ENCODE assay signal across 23 mouse cellular contexts in genomic region chr7:143349287-143349686, GRCm38 (mm10).
DNase-seq lines count a peak whose midpoint lies in the region; ATAC-seq and TF ChIP-seq lines count a peak whose summit lies in the region.
"Had no signal": no experiment of that assay in that cellular context is flagged by ENCODE, and none has a peak within 500 bp of the region (broad histone marks: within the 10 kb centered on the region; RNA-seq: fewer than 3 reads in every experiment).

No protein-coding gene starts in this region.

- 31% methylated on average over 7 of the region's 7 CpGs for WGBS in heart, embryonic 11.5 days (ENCODE audit: insufficient replicate concordance)
- WGBS in heart, embryonic 14.5 days: 20% methylated on average over 7 of the region's 7 CpGs
- WGBS in heart, postnatal 0 days: 36% methylated on average over 7 of the region's 7 CpGs

- TF ChIP-seq EP300 in heart, postnatal 0 days (IDR thresholded peaks at IDR 0.05; ENCODE audit: low read depth): no peak

- ATAC-seq in heart, embryonic 11.5 days (replicated peaks; ENCODE audit: insufficient number of reproducible peaks, low FRiP score, low TSS enrichment): peak; percentile 14; the same call in 1 of the 2 replicates
- ATAC-seq in heart, embryonic 14.5 days (ENCODE audit: insufficient number of reproducible peaks, insufficient read depth, low FRiP score, low read depth): peak; percentile 36; the same call in 1 of the 2 replicates
- peak; percentile 32; the same call in 1 of the 2 replicates for ATAC-seq in heart, postnatal 0 days (ENCODE audit: insufficient read depth, low read depth)
- ATAC-seq: CD4-positive, CD25-positive, alpha-beta regulatory T cell, adult 4 months; forebrain, embryonic 14.5 days; forebrain, postnatal 0 days; intestine, postnatal 0 days had no signal

- H3K27me3 ChIP-seq in heart, embryonic 11.5 days (ENCODE audit: control insufficient read depth, insufficient read depth, low read length): no peaks in the 10 kb centered on the region
- H3K27me3 ChIP-seq in heart, embryonic 14.5 days (ENCODE audit: control insufficient read depth, insufficient read depth, low read length): 0 out of 2 replicates have a peak, but pooled peaks cover 3% of the 10 kb centered on the region
- no peaks in the 10 kb centered on the region for H3K27me3 ChIP-seq in heart, postnatal 0 days (ENCODE audit: control insufficient read depth, insufficient read depth, low read length)
- H3K27me3 ChIP-seq: embryonic facial prominence, embryonic 15.5 days; hindbrain, embryonic 15.5 days had no signal

- no peaks in the 10 kb centered on the region for H3K36me3 ChIP-seq in heart, embryonic 11.5 days (ENCODE audit: control insufficient read depth, insufficient read depth, low read length)
- no peaks in the 10 kb centered on the region for H3K36me3 ChIP-seq in heart, embryonic 14.5 days (ENCODE audit: control insufficient read depth, insufficient read depth, low read length)
- H3K36me3 ChIP-seq in heart, postnatal 0 days (replicated peaks; ENCODE audit: control insufficient read depth, insufficient read depth, low read length): no peaks in the 10 kb centered on the region
- H3K36me3 ChIP-seq: embryonic facial prominence, embryonic 12.5 days; embryonic facial prominence, embryonic 15.5 days; hindbrain, embryonic 12.5 days; hindbrain, embryonic 15.5 days had no signal

- H3K4me3 ChIP-seq in heart, embryonic 11.5 days (ENCODE audit: low read depth, low read length): no peak overlapping the region
- no peak overlapping the region for H3K4me3 ChIP-seq in heart, embryonic 14.5 days (ENCODE audit: control insufficient read depth in 1 of 2, insufficient read depth in 1 of 2, low read depth in 1 of 2, low read length in 2 of 2)
- H3K4me3 ChIP-seq in heart, postnatal 0 days (ENCODE audit: low read depth, low read length): no peak overlapping the region
- H3K4me3 ChIP-seq: embryonic facial prominence, embryonic 12.5 days; embryonic facial prominence, embryonic 15.5 days; gastrocnemius, adult 2 months; hindbrain, embryonic 12.5 days; hindbrain, embryonic 15.5 days had no signal

- H3K9ac ChIP-seq in heart, embryonic 11.5 days (ENCODE audit: low read depth, low read length): 0 out of 2 replicates have a peak overlapping the region, but pooled peaks have one; percentile 28
- no peak overlapping the region for H3K9ac ChIP-seq in heart, embryonic 14.5 days (ENCODE audit: low read length)
- H3K9ac ChIP-seq in heart, postnatal 0 days (replicated peaks; ENCODE audit: low read depth, low read length): no peak overlapping the region
- H3K9ac ChIP-seq: embryonic facial prominence, embryonic 12.5 days; embryonic facial prominence, embryonic 15.5 days; forebrain, postnatal 0 days; hindbrain, embryonic 12.5 days; hindbrain, embryonic 15.5 days had no signal

- H3K4me1 ChIP-seq in heart, embryonic 11.5 days (ENCODE audit: control insufficient read depth, insufficient read depth, low read length): peaks cover 24% of the 10 kb centered on the region
- H3K4me1 ChIP-seq in heart, embryonic 14.5 days (ENCODE audit: control insufficient read depth in 2 of 2, insufficient read depth in 2 of 2, low read length in 2 of 2): peaks cover 19 to 27% of the 10 kb centered on the region in 2 experiments
- H3K4me1 ChIP-seq in heart, postnatal 0 days (ENCODE audit: control insufficient read depth, insufficient read depth): peaks cover 17% of the 10 kb centered on the region
- H3K4me1 ChIP-seq: embryonic facial prominence, embryonic 12.5 days; hindbrain, embryonic 15.5 days had no signal

- H3K27ac ChIP-seq in heart, embryonic 11.5 days (ENCODE audit: low read depth, low read length): peak overlapping the region; percentile 78
- H3K27ac ChIP-seq in heart, embryonic 14.5 days (replicated peaks in 1 of 2; ENCODE audit: control insufficient read depth in 1 of 2, insufficient read depth in 1 of 2, low read depth in 2 of 2, low read length in 2 of 2): peak overlapping the region; percentile 67 to 78
- no peak overlapping the region for H3K27ac ChIP-seq in heart, postnatal 0 days (ENCODE audit: low read depth)
- H3K27ac ChIP-seq: embryonic facial prominence, embryonic 12.5 days; embryonic facial prominence, embryonic 15.5 days; gastrocnemius, adult 2 months; hindbrain, embryonic 12.5 days; hindbrain, embryonic 15.5 days had no signal

- TF ChIP-seq CTCF in heart, postnatal 0 days (IDR thresholded peaks at IDR 0.05; ENCODE audit: low read depth): no peak

- no peaks in the 10 kb centered on the region for H3K9me3 ChIP-seq in heart, embryonic 11.5 days (replicated peaks; ENCODE audit: control insufficient read depth, low read length)
- H3K9me3 ChIP-seq in heart, embryonic 14.5 days (ENCODE audit: control insufficient read depth, low read length): no peaks in the 10 kb centered on the region
- H3K9me3 ChIP-seq in heart, postnatal 0 days (replicated peaks; ENCODE audit: control insufficient read depth, low read length): no peaks in the 10 kb centered on the region
- H3K9me3 ChIP-seq: embryonic facial prominence, embryonic 12.5 days; embryonic facial prominence, embryonic 15.5 days; hindbrain, embryonic 12.5 days; hindbrain, embryonic 15.5 days had no signal

- no peak for DNase-seq in heart, postnatal 36 days
- no peak for DNase-seq in heart, postnatal 4 days
- DNase-seq in heart, postnatal 0 days (ENCODE audit: low spot score): no peak
- DNase-seq in heart, postnatal 25 days (ENCODE audit: low spot score): no peak
- DNase-seq: adrenal gland, adult 2 months; adrenal gland, postnatal 14 days; cerebellum, adult 11 months; cerebellum, adult 2 months; cerebellum, adult 9-11 months; cerebellum, postnatal 25 days; forebrain, postnatal 0 days; gastrocnemius, adult 2 months; gastrocnemius, postnatal 14 days; kidney, adult 2 months had no signal

- intact Hi-C loops in heart, postnatal 36 days (cut with DNase I): no loop called here
- intact Hi-C loops in heart, postnatal 25 days (cut with DNase I): no loop called here

- no peak overlapping the region; the same call in 1 of the 2 replicates for H3K4me2 ChIP-seq in heart, embryonic 11.5 days
- no peak overlapping the region for H3K4me2 ChIP-seq in heart, embryonic 14.5 days (ENCODE audit: low read length)
- H3K4me2 ChIP-seq in heart, postnatal 0 days (ENCODE audit: low read depth, low read length): no peak overlapping the region
- H3K4me2 ChIP-seq: embryonic facial prominence, embryonic 12.5 days; embryonic facial prominence, embryonic 15.5 days; hindbrain, embryonic 12.5 days; hindbrain, embryonic 15.5 days had no signal
